Mouse (Mus musculus): Measurements from ENCODE around the gene Rnf207. TPM values are rescaled to one million over a fixed set of nuclear protein-coding genes. Genes with fewer than 3 reads are reported as not detected.

The Rnf207 gene
- polyA plus RNA-seq, 1 experiment from 2014 or later: 0.36 TPM

DNA sequence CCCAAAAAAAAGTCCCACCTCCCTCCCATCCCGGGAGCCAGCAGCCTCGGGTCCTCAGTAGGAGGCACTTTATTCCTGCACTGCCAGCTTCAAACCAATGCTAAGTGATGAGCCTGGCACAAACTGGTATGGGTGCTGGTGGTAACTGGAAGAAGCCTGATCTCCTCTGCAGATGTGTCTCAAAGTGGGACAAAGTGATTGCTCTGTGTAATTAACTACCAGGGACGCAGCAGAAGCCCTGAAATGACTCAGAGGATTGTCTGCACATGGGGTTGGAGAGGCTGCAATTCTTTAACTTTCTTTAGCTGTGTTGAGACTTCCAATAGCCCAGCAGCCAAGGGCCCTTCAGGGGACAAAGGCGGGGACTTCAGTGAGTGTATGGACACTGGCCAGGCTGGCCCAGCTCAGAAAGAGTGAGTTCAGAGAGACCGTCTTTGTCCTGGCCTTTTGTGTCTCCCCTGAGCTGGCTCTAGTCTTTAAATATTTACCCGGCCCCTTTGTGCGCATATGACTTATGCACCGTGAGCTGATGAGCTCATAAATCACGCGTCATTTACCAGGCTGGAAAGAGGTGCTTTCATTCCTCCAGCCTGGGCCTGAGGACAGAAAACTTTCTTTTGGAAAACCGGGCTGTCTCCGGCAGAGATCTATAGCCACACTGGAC, 26.6 kb downstream of the Rnf207 start:
- WGBS: 16% methylated on average over 12 of the region's 12 CpGs
- no peak for TF ChIP-seq CTCF (IDR thresholded peaks at IDR 0.05; ENCODE audit: low read depth)
- Histone ChIP-seq H3K9ac (no peak overlapping the region), H3K4me1 (ENCODE audit: insufficient read depth) (no peaks in the 10 kb centered on the region; the same call in 1 of the 2 replicates), H3K4me2 (no peak overlapping the region), H3K4me3 (ENCODE audit: low read depth, low read length) (no peak overlapping the region), H3K9me3 (ENCODE audit: low read depth, low read length) (no peaks in the 10 kb centered on the region), H3K36me3 (ENCODE audit: insufficient read depth) (no peaks in the 10 kb centered on the region), H3K27me3 (ENCODE audit: insufficient read depth, low read length) (peaks cover 50% of the 10 kb centered on the region), H3K27ac (ENCODE audit: low read depth) (no peak overlapping the region)
- no peak for ATAC-seq (ENCODE audit: insufficient read depth)
- DNase-seq: no peak

DNA sequence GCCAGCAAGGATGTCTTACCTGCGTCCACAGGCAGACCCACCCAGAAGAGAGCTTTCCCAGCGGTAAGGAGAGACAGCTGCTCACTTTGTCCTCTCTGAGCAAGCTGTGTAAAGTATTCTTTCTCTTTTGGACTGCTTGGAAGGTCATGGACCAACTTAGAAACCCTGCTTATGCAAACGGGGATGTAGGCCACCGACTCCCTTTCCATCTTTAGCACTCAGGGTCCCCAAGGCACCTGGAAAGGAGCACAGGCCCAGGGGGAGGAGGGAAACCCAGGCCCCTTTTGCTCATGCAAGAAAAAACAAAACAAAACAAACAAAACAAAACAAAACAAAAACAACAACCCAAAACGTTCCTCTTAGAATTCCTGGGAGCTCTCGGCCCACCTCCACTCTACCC, 27.2 kb downstream of the Rnf207 start, which contains the start of gene Hes3:
Gene Hes3, minus strand, starts transcription at position 101 of the 400 bp plus-strand sequence.
- no peaks in the 10 kb centered on the region for H3K9me3 ChIP-seq (ENCODE audit: low read depth, low read length)
- H3K27ac ChIP-seq (ENCODE audit: low read depth): no peak within 1 kb of the TSS
- no peak within 1 kb of the TSS for H3K9ac ChIP-seq
- no peaks in the 10 kb centered on the region; the same call in 1 of the 2 replicates for H3K4me1 ChIP-seq (ENCODE audit: insufficient read depth)
- 37% methylated on average over 6 of the region's 6 CpGs for WGBS
- H3K36me3 ChIP-seq (ENCODE audit: insufficient read depth): no peaks in the 10 kb centered on the region
- no peak for TF ChIP-seq CTCF (IDR thresholded peaks at IDR 0.05; ENCODE audit: low read depth)
- H3K4me2 ChIP-seq: peak within 1 kb of the TSS; percentile 35; the same call in 1 of the 2 replicates
- peaks cover 57% of the 10 kb centered on the region for H3K27me3 ChIP-seq (ENCODE audit: insufficient read depth, low read length)
- ATAC-seq (ENCODE audit: insufficient read depth): no peak
- H3K4me3 ChIP-seq (ENCODE audit: low read depth, low read length): peak within 1 kb of the TSS; percentile 19
- no peak for DNase-seq

GRCm38 (mm10) chr4:152290991-152291390, 27.8 kb downstream of the Rnf207 start:
- H3K4me1 ChIP-seq (ENCODE audit: insufficient read depth): no peaks in the 10 kb centered on the region; the same call in 1 of the 2 replicates
- ATAC-seq (ENCODE audit: insufficient read depth): no peak
- no peak for DNase-seq
- no peak overlapping the region for H3K4me3 ChIP-seq (ENCODE audit: low read depth, low read length)
- 30% methylated on average over 11 of the region's 11 CpGs for WGBS
- H3K27ac ChIP-seq (ENCODE audit: low read depth): no peak overlapping the region
- H3K27me3 ChIP-seq (ENCODE audit: insufficient read depth, low read length): peaks cover 62% of the 10 kb centered on the region
- no peaks in the 10 kb centered on the region for H3K36me3 ChIP-seq (ENCODE audit: insufficient read depth)
- H3K9ac ChIP-seq: no peak overlapping the region
- no peaks in the 10 kb centered on the region for H3K9me3 ChIP-seq (ENCODE audit: low read depth, low read length)
- H3K4me2 ChIP-seq: no peak overlapping the region
- no peak for TF ChIP-seq CTCF (IDR thresholded peaks at IDR 0.05; ENCODE audit: low read depth)

GRCm38 (mm10) chr4:152290385-152290784, 28.4 kb downstream of the Rnf207 start:
- ATAC-seq (ENCODE audit: insufficient read depth) (no peak), DNase-seq (no peak)
- peak overlapping the region; percentile 19 for H3K4me3 ChIP-seq (ENCODE audit: low read depth, low read length)
- H3K9ac ChIP-seq: no peak overlapping the region
- no peaks in the 10 kb centered on the region for H3K9me3 ChIP-seq (ENCODE audit: low read depth, low read length)
- no peaks in the 10 kb centered on the region for H3K4me1 ChIP-seq (ENCODE audit: insufficient read depth)
- no peak overlapping the region for H3K27ac ChIP-seq (ENCODE audit: low read depth)
- peaks cover 69% of the 10 kb centered on the region for H3K27me3 ChIP-seq (ENCODE audit: insufficient read depth, low read length)
- peak overlapping the region; percentile 35; the same call in 1 of the 2 replicates for H3K4me2 ChIP-seq
- no peaks in the 10 kb centered on the region for H3K36me3 ChIP-seq (ENCODE audit: insufficient read depth)
- no peak for TF ChIP-seq CTCF (IDR thresholded peaks at IDR 0.05; ENCODE audit: low read depth)
- under 1% methylated on average over 38 of the region's 39 CpGs for WGBS

- Histone ChIP-seq H3K27ac (ENCODE audit: low read depth) (no peak overlapping the region), H3K9ac (no peak overlapping the region), H3K36me3 (ENCODE audit: insufficient read depth) (no peaks in the 10 kb centered on the region), H3K4me3 (ENCODE audit: low read depth, low read length) (no peak overlapping the region), H3K4me1 (ENCODE audit: insufficient read depth) (no peaks in the 10 kb centered on the region), H3K4me2 (no peak overlapping the region), H3K27me3 (ENCODE audit: insufficient read depth, low read length) (peaks cover 88% of the 10 kb centered on the region), H3K9me3 (ENCODE audit: low read depth, low read length) (no peaks in the 10 kb centered on the region)
- ATAC-seq (ENCODE audit: insufficient read depth) (no peak), DNase-seq (no peak)
- TF ChIP-seq CTCF (IDR thresholded peaks at IDR 0.05; ENCODE audit: low read depth): no peak
- WGBS: 55% methylated on average over 18 of the region's 18 CpGs
Observed at GRCm38 (mm10) chr4:152288398-152288945, 30.3 kb downstream of the Rnf207 start.

GRCm38 (mm10) chr4:152287317-152288120, 31.3 kb downstream of the Rnf207 start:
- DNase-seq (no peak), ATAC-seq (ENCODE audit: insufficient read depth) (no peak)
- no peak overlapping the region for H3K4me2 ChIP-seq
- H3K4me3 ChIP-seq (ENCODE audit: low read depth, low read length): no peak overlapping the region
- H3K9ac ChIP-seq: no peak overlapping the region
- peaks cover 93% of the 10 kb centered on the region for H3K27me3 ChIP-seq (ENCODE audit: insufficient read depth, low read length)
- H3K36me3 ChIP-seq (ENCODE audit: insufficient read depth): no peaks in the 10 kb centered on the region
- TF ChIP-seq CTCF (IDR thresholded peaks at IDR 0.05; ENCODE audit: low read depth): no peak
- WGBS: 19% methylated on average over 19 of the region's 19 CpGs
- no peaks in the 10 kb centered on the region for H3K9me3 ChIP-seq (ENCODE audit: low read depth, low read length)
- H3K4me1 ChIP-seq (ENCODE audit: insufficient read depth): no peaks in the 10 kb centered on the region
- no peak overlapping the region for H3K27ac ChIP-seq (ENCODE audit: low read depth)

- Histone ChIP-seq H3K27me3 (ENCODE audit: insufficient read depth, low read length) (peaks cover 93% of the 10 kb centered on the region), H3K9ac (no peak overlapping the region), H3K27ac (ENCODE audit: low read depth) (no peak overlapping the region), H3K4me3 (ENCODE audit: low read depth, low read length) (no peak overlapping the region), H3K9me3 (ENCODE audit: low read depth, low read length) (no peaks in the 10 kb centered on the region), H3K4me1 (ENCODE audit: insufficient read depth) (no peaks in the 10 kb centered on the region), H3K4me2 (no peak overlapping the region), H3K36me3 (ENCODE audit: insufficient read depth) (no peaks in the 10 kb centered on the region)
- DNase-seq (peak; percentile 83), ATAC-seq (ENCODE audit: insufficient read depth) (no peak)
- WGBS: 7% methylated on average over 26 of the region's 26 CpGs
- TF ChIP-seq CTCF (IDR thresholded peaks at IDR 0.05; ENCODE audit: low read depth): no peak
Observed at GRCm38 (mm10) chr4:152286887-152287286, 31.9 kb downstream of the Rnf207 start.
